21 mouse cellular contexts compared by ENCODE assay signal in the genomic region with DNA sequence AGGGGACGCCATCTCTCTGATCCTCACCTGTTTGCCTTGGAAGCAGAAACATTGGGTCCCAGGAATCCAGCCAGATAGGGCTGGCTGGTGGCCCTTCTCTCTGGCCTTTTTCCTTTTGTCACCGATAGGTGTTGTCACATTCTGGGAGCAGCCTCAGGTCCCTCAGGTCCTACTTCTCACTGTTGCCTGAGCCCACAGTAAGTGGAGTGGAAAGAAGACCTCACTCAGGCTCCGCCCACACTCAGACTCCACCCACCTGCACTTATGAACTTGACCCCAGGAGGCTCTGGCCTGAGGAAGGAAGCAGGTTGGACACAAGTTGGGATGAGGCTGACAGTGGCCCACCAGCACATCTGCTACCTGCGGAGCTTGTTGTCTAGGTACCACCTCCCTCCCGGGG. TPM values are rescaled to one million over a fixed set of nuclear protein-coding genes. Genes with fewer than 3 reads are reported as not detected.
A peak's percentile ranks its signal among the peaks of the same experiment; 100 is the strongest.
DNase-seq lines count a peak whose midpoint lies in the region; ATAC-seq and TF ChIP-seq lines count a peak whose summit lies in the region.
"Had no signal": no experiment of that assay in that cellular context is flagged by ENCODE, and none has a peak within 500 bp of the region (broad histone marks: within the 10 kb centered on the region; RNA-seq: fewer than 3 reads in every experiment).

No protein-coding gene starts in this region.

- H3K27ac ChIP-seq in kidney, embryonic 14.5 days (ENCODE audit: low read depth, low read length), result no peak overlapping the region
- no peak overlapping the region for H3K27ac ChIP-seq in heart, embryonic 12.5 days (ENCODE audit: poor library complexity, severe bottlenecking)
- H3K27ac ChIP-seq in thymus, adult 2 months (ENCODE audit: control insufficient read depth, insufficient read depth, low read length), result no peak overlapping the region
- H3K27ac ChIP-seq: gastrocnemius, adult 2 months; liver, embryonic 14.5 days; neural tube, embryonic 13.5 days had no signal

- no peak overlapping the region for H3K9ac ChIP-seq in kidney, embryonic 14.5 days (ENCODE audit: low read depth, low read length)
- no peak overlapping the region for H3K9ac ChIP-seq in heart, embryonic 12.5 days
- H3K9ac ChIP-seq: liver, embryonic 14.5 days; neural tube, embryonic 13.5 days had no signal

- intact Hi-C loops in heart, postnatal 36 days (cut with DNase I), result no loop called here

- no peaks in the 10 kb centered on the region for H3K36me3 ChIP-seq in kidney, embryonic 14.5 days (ENCODE audit: control insufficient read depth, insufficient read depth, low read length)
- no peaks in the 10 kb centered on the region for H3K36me3 ChIP-seq in heart, embryonic 12.5 days
- no peaks in the 10 kb centered on the region for H3K36me3 ChIP-seq in thymus, adult 2 months (ENCODE audit: control insufficient read depth, insufficient read depth, low read length)
- H3K36me3 ChIP-seq: neural tube, embryonic 13.5 days had no signal

- no peak for TF ChIP-seq POLR2A in thymus, adult 2 months (IDR thresholded peaks at IDR 0.05; ENCODE audit: control insufficient read depth, extremely low read depth, insufficient read depth, low read length, poor library complexity)

- 64% methylated on average over 5 of the region's 5 CpGs for WGBS in kidney, embryonic 14.5 days
- WGBS in heart, embryonic 12.5 days, result 63% methylated on average over 5 of the region's 5 CpGs
- WGBS in thymus, adult 2 months, result 91% methylated on average over 5 of the region's 5 CpGs

- H3K27me3 ChIP-seq in kidney, embryonic 14.5 days (ENCODE audit: control insufficient read depth, insufficient read depth, low read length), result no peaks in the 10 kb centered on the region
- no peaks in the 10 kb centered on the region for H3K27me3 ChIP-seq in heart, embryonic 12.5 days (replicated peaks)
- no peaks in the 10 kb centered on the region for H3K27me3 ChIP-seq in thymus, adult 2 months (ENCODE audit: control insufficient read depth, insufficient read depth, low read length)
- H3K27me3 ChIP-seq: neural tube, embryonic 13.5 days had no signal

- ATAC-seq in kidney, embryonic 14.5 days (ENCODE audit: low FRiP score, low TSS enrichment), result peak; percentile 47; the same call in 1 of the 2 replicates
- ATAC-seq in heart, embryonic 12.5 days (ENCODE audit: insufficient number of reproducible peaks, low FRiP score), result peak; percentile 33; the same call in 1 of the 2 replicates
- ATAC-seq: forebrain, embryonic 16.5 days; lung, postnatal 0 days had no signal

- no peak for DNase-seq in kidney, adult 8-10 months
- peak; percentile 82 for DNase-seq in ZHBTc4 (ENCODE audit: low read depth, low spot score)
- peak; percentile 20 to 26 for DNase-seq in heart, postnatal 36 days
- no peak for DNase-seq in thymus, adult 2 months
- no peak for DNase-seq in c-Kit-positive CD71-positive TER-119-positive erythroid progenitor cells, embryonic 14.5 days (ENCODE audit: low spot score)
- no peak for DNase-seq in right cerebral cortex, postnatal 25 days
- DNase-seq: adrenal gland, adult 2 months; B cell, adult 2 months; gastrocnemius, adult 2 months; kidney, postnatal 14 days; layer of hippocampus, adult 9-11 months; left cerebral cortex, postnatal 4 days; thymus, postnatal 4 days had no signal

- no peaks in the 10 kb centered on the region for H3K9me3 ChIP-seq in kidney, embryonic 14.5 days (ENCODE audit: control insufficient read depth, low read length)
- 0 out of 2 replicates have a peak, but pooled peaks cover 6% of the 10 kb centered on the region for H3K9me3 ChIP-seq in heart, embryonic 12.5 days (replicated peaks)
- H3K9me3 ChIP-seq: neural tube, embryonic 13.5 days had no signal

- no peak for TF ChIP-seq CTCF in thymus, adult 2 months (IDR thresholded peaks at IDR 0.05; ENCODE audit: borderline replicate concordance, control insufficient read depth, extremely low read depth, insufficient read depth, low read length, poor library complexity)

- H3K4me1 ChIP-seq in kidney, embryonic 14.5 days (ENCODE audit: control insufficient read depth, insufficient read depth, low read length), result 0 out of 2 replicates have a peak, but pooled peaks cover 5% of the 10 kb centered on the region
- H3K4me1 ChIP-seq in heart, embryonic 12.5 days (replicated peaks), result peaks cover 5% of the 10 kb centered on the region; the same call in 1 of the 2 replicates
- no peaks in the 10 kb centered on the region for H3K4me1 ChIP-seq in thymus, adult 2 months (replicated peaks; ENCODE audit: control insufficient read depth, insufficient read depth, low read length)
- H3K4me1 ChIP-seq: megakaryocyte, embryonic 14.5 days; neural tube, embryonic 13.5 days had no signal

- no peak overlapping the region for H3K4me3 ChIP-seq in kidney, embryonic 14.5 days (ENCODE audit: low read length)
- no peak overlapping the region for H3K4me3 ChIP-seq in heart, embryonic 12.5 days
- no peak overlapping the region for H3K4me3 ChIP-seq in thymus, adult 2 months (ENCODE audit: control insufficient read depth, insufficient read depth, low read length)
- H3K4me3 ChIP-seq: gastrocnemius, adult 2 months; megakaryocyte, embryonic 14.5 days; neural tube, embryonic 13.5 days had no signal

- no peak overlapping the region for H3K4me2 ChIP-seq in kidney, embryonic 14.5 days (replicated peaks; ENCODE audit: low read depth, low read length)
- no peak overlapping the region for H3K4me2 ChIP-seq in heart, embryonic 12.5 days
- H3K4me2 ChIP-seq: neural tube, embryonic 13.5 days had no signal

RNA-seq across cellular contexts. Expression of a gene that starts 54.8 kb away (rescaled TPM):
- 4.7 and 6.1 TPM in 2 replicates for polyA plus RNA-seq in kidney, embryonic 14.5 days (2014; fragmentation: Nextera tagmentation; extraction: Ambion mirVana)
- polyA plus RNA-seq in heart, embryonic 12.5 days (2016; fragmentation: Nextera tagmentation; extraction: Ambion mirVana), result 20.6 and 24.2 TPM in 2 replicates
- total RNA-seq in heart, postnatal 36 days (2021), result under 1 TPM; 0.65 to 0.97 TPM
- polyA plus RNA-seq in thymus, adult 2 months (2012; rRNA removed), result 0.13 TPM in 2 replicates
- total RNA-seq: hematopoietic stem cell, adult 5-6 weeks had no signal

Comparison
In these comparisons a context has a peak if more than half of its experiments do, and no peak if none do; other contexts are left out.
1. DNase-seq: peak in ZHBTc4 (single experiment) and heart, postnatal 36 days (2 of 2); none in kidney, adult 8-10 months (0 of 2), thymus, adult 2 months (single experiment), c-Kit-positive CD71-positive TER-119-positive erythroid progenitor cells, embryonic 14.5 days (single experiment) and right cerebral cortex, postnatal 25 days (single experiment).